Mouse (Mus musculus) erythroblast, embryonic 14.5 days (primary cell): ENCODE results near the gene Capn15.

ENCODE experiments used
- GATA1 ChIP-seq: IDR thresholded peaks from 2 replicates; pipeline ENCODE4 v1.6.1; 2012; ENCODE audit warnings: low read length, inconsistent platforms, mixed read lengths
- TAL1 ChIP-seq: IDR thresholded peaks from 3 replicates; pipeline ENCODE4 v1.6.1; 2012; ENCODE audit warnings: low read length, inconsistent platforms, mixed read lengths

GRCm38 (mm10) chr17:26017021-26017420 is 31.4 kb upstream of the Capn15 start:
- TF ChIP-seq TAL1 (no peak), GATA1 (no peak)
